Mouse (Mus musculus) heart, postnatal 0 days (tissue): ENCODE data around the gene Prdm11.

Experiments
- CTCF ChIP-seq: IDR thresholded peaks from 2 replicates; pipeline ENCODE4 v1.5.1; 2016; ENCODE audit warnings: antibody characterized with exemption, control low read depth, low read depth
- EP300 ChIP-seq: IDR thresholded peaks from 2 replicates; pipeline ENCODE4 v1.6.1; 2016; ENCODE audit warnings: antibody characterized with exemption, low read depth

GRCm38 (mm10) chr2:92953450-92953849, 92.5 kb downstream of the Prdm11 start:
- TF ChIP-seq CTCF = no peak
- TF ChIP-seq EP300 = no peak
